Mouse (Mus musculus) gastrocnemius, adult 18-20 months (tissue): ENCODE measurements around the gene Ap5b1. TPM values are rescaled to one million over a fixed set of nuclear protein-coding genes. Genes with fewer than 3 reads are reported as not detected.

Experiments
- DNase-seq: peaks from one replicate; pipeline ENCODE4 v3.0.0; 2021; ENCODE audit warnings: low spot score
- total RNA-seq, 2 experiments: library from RNA; stranded (reverse); gene quantifications; 2 replicates each; pipeline ENCODE4 v1.2.3; 2021

Ap5b1 gene
- total RNA-seq, 2 experiments from 2014 or later: 1.7 to 2.5 TPM

DNA sequence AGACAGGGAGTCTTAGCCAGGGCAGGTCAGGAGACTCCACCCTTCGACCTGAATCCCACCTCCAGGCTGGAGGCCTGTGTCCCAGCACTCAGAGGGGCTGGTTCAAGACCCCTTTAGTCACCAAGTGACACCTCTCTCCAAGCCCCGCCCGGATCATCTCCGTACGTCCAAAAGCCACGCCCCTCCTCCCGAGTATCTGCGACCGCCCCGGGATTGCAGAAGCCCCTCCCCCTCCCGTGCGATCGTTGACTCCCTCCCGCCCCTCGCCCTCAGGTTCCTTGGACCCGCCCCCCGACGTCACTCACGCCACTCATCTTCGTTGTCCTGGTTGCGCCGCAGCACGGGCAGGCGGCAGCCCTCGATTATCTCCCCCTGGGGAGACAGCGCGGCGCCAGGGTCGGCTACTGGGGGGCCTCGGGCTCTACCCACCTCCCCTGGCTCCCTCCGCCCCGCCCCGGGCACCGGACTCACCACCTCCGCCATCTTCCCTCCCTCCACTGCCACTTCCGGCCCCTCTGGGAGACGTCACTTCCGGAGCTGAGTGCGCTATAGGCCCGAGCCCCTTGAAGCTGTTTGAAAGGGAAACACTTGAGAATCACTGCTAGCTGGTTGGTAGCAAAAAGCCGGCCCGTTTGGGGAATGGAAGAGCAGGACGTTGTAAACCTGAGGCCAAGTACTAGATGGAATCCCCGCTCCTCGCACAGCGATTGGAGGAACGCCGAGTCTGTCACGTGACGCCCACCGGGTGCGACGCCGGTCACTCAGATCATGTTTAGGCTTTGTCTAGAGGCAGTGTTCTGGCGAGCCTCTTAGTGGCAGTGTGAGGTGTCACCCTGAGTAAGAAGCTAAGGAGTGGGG lies 42.0 kb downstream of the Ap5b1 start, which contains the start of gene Kat5:
Gene Kat5, minus strand, starts transcription at position 691 of the 858 bp plus-strand sequence.
- peak; percentile 94 for DNase-seq

DNA sequence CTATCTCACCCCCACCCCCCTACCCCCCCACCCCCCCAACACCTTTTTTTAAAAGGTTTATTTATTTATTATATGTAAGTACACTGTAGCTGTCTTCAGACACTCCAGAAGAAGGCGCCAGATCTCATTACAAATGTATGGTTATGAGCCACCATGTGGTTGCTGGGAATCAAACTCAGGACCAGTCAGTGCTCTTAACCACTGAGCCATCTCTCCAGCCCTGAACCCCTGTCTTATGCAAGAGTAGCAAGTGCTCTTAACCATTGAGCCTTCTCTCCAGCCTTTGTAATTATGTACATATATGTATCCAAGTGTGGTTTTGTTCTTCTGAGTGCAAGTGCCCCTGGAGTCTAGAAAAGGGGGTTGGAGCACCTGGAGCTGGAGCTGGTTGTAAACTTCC lies 44.1 kb downstream of the Ap5b1 start:
- DNase-seq: no peak

DNA sequence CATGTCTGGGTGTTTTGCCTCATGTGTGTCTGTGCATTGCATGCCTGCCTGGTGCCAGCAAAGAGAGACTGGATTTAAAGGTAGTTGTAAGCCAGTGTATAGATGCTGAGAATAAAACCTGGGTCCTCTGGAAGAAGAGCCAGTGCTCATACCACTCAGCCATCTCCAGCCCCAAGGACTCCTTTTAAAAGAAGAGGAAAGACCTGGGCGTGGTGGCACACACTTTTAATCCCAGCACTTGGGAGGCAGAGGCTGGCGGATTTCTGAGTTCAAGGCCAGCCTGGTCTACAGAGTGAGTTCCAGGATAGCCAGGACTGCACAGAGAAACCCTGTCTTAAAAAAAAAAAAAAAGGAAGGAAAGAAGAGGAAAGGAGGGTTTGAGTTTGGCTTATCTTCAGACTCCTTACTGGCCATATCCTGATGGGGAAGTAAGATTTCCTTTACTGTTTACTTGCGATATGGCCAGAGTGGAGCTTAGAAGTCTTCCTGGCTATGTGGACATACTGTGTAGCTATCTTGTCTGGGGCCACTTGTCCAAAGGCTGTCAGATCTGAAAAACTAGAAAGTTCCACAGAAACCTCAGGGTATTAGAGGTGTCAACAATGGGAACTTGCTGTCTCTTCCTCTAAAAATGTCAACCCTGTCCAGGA lies 45.1 kb downstream of the Ap5b1 start:
- DNase-seq: no peak

DNA sequence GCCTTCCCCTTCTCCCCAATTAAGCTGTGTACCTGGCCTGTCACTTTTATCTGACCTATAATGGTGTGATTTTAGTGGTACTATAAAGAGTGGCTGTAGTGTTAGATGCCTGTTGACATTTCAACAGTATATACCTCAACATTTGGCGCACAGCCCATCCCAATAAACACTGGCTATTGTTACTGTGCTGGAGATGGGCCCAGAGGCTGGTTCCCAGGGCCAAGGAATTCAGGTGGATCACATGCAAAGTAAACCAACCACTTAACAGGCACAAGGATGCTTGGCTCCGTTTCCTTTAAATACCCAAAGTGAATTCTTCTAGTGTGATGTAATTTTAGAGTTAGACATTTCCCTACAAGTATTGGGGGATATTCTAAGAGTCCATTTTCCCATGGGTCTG lies 47.1 kb downstream of the Ap5b1 start:
- no peak for DNase-seq

DNA sequence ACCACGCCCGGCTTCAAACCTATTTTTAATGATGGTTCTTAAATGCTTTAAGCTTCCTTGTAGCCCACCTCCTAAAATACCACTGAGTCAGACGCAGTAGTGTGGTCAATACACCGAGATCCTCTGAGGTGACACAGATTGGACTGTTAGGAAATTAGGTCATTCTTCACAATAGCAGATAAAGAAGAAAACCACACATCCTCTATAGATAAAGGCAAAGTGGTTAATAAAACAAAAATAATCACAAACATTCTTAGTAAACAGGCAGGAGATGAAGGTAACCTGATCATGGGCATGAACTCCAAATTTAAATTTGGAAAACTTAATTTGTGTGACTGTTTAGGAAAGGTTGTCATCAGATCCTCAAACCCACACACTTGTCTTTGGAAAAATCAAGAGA lies 52.2 kb downstream of the Ap5b1 start:
- DNase-seq: no peak

Other genes with a start within 250 kb of the Ap5b1 start
- not detected for gene Catsper1, start 232.3 kb upstream of the Ap5b1 start, total RNA-seq
- gene Cst6, start 218.5 kb upstream of the Ap5b1 start, total RNA-seq: 10 to 100 TPM; 47.6 to 50.7 TPM
- 10 to 100 TPM; 16.3 to 16.5 TPM for gene Eif1ad, start 201.3 kb upstream of the Ap5b1 start, total RNA-seq
- gene Banf1, start 200.9 kb upstream of the Ap5b1 start, total RNA-seq: 100 to 1,000 TPM; 127 to 128 TPM
- 10 to 100 TPM; 36.5 to 38.8 TPM for gene Sart1, start 179.3 kb upstream of the Ap5b1 start, total RNA-seq
- 1 to 10 TPM; 1.2 to 1.3 TPM for gene Tsga10ip, start 165.5 kb upstream of the Ap5b1 start, total RNA-seq
- 100 to 1,000 TPM; 587 to 651 TPM for gene Drap1, start 143.0 kb upstream of the Ap5b1 start, total RNA-seq
- gene AI837181, start 142.9 kb upstream of the Ap5b1 start, total RNA-seq: 10 to 100 TPM; 32.9 to 36.2 TPM
- under 1 TPM; 0.17 to 0.34 TPM for gene Fosl1, start 120.5 kb upstream of the Ap5b1 start, total RNA-seq
- 1 to 10 TPM; 4.0 to 5.1 TPM for gene Ccdc85b, start 110.1 kb upstream of the Ap5b1 start, total RNA-seq
- 10 to 100 TPM; 33.7 to 38.5 TPM for gene Fibp, start 107.4 kb upstream of the Ap5b1 start, total RNA-seq
- gene Ctsw, start 99.5 kb upstream of the Ap5b1 start, total RNA-seq: not detected
- 1 to 10 TPM; 4.0 to 5.6 TPM for gene Efemp2, start 94.1 kb upstream of the Ap5b1 start, total RNA-seq
- 10 to 100 TPM; 18.3 to 22.1 TPM for gene Mus81, start 79.6 kb upstream of the Ap5b1 start, total RNA-seq
- 10 to 100 TPM; 48.4 to 74.2 TPM for gene Cfl1, start 77.6 kb upstream of the Ap5b1 start, total RNA-seq
- under 1 TPM; 0.21 to 0.30 TPM for gene 1700020D05Rik, start 64.2 kb upstream of the Ap5b1 start, total RNA-seq
- 1 to 10 TPM; 5.5 to 5.8 TPM for gene Snx32, start 57.5 kb upstream of the Ap5b1 start, total RNA-seq
- not detected for gene Ovol1, start 7.4 kb upstream of the Ap5b1 start, total RNA-seq
- 10 to 100 TPM; 40.7 to 50.1 TPM for gene Rnaseh2c, start 33.8 kb downstream of the Ap5b1 start, total RNA-seq
- 10 to 100 TPM; 24.0 to 26.0 TPM for gene Kat5, start 42.2 kb downstream of the Ap5b1 start, total RNA-seq
- gene Rela, start 69.5 kb downstream of the Ap5b1 start, total RNA-seq: 10 to 100 TPM; 14.6 to 19.3 TPM
- 1 to 10 TPM; 5.6 to 8.2 TPM for gene Sipa1, start 95.7 kb downstream of the Ap5b1 start, total RNA-seq
- gene Map3k11, start 120.7 kb downstream of the Ap5b1 start, total RNA-seq: 1 to 10 TPM; 8.6 to 9.4 TPM
- 10 to 100 TPM; 12.5 to 13.8 TPM for gene Pcnx3, start 120.9 kb downstream of the Ap5b1 start, total RNA-seq
- not detected for gene Kcnk7, start 136.3 kb downstream of the Ap5b1 start, total RNA-seq
- 100 to 1,000 TPM; 210 to 241 TPM for gene Ehbp1l1, start 158.3 kb downstream of the Ap5b1 start, total RNA-seq
- 10 to 100 TPM; 20.1 to 21.3 TPM for gene Fam89b, start 161.6 kb downstream of the Ap5b1 start, total RNA-seq
- gene Ltbp3, start 172.9 kb downstream of the Ap5b1 start, total RNA-seq: 10 to 100 TPM; 41.4 to 45.4 TPM
- 10 to 100 TPM; 70.6 to 74.4 TPM for gene Scyl1, start 203.4 kb downstream of the Ap5b1 start, total RNA-seq